Mouse (Mus musculus) heart, embryonic 13.5 days (tissue): ENCODE results near the gene Zfp383. TPM values are rescaled to one million over a fixed set of nuclear protein-coding genes. Genes with fewer than 3 reads are reported as not detected.
"Not testable (repeated sequence)": the region's sequence is repeated elsewhere in the genome, so short reads cannot be mapped to it uniquely, and the experiment has no call there.

ENCODE experiments used
- ATAC-seq: fragments of 200-750 bp; cut with Nextera tagmentation; 2 replicates; pipeline ENCODE4 v1.8.0; 2017; ENCODE audit warnings: moderate TSS enrichment; ENCODE audit not compliant: insufficient number of reproducible peaks, low FRiP score, low TSS enrichment; ENCODE audit errors: extremely low read depth
- H3K27ac ChIP-seq: fragments of 300-500 bp; sonication (generic); replicated peaks from 2 replicates; pipeline ENCODE4 v1.5.1; 2015; ENCODE audit warnings: moderate library complexity, mild to moderate bottlenecking, inconsistent platforms
- H3K27me3 ChIP-seq: fragments of 300-500 bp; sonication (generic); replicated peaks from 2 replicates; pipeline ENCODE4 v1.6.1; 2015; ENCODE audit warnings: mild to moderate bottlenecking, inconsistent platforms
- H3K36me3 ChIP-seq: fragments of 300-500 bp; sonication (generic); 2 replicates; pipeline ENCODE4 v1.6.1; 2015; ENCODE audit warnings: mild to moderate bottlenecking, inconsistent platforms
- H3K4me1 ChIP-seq: fragments of 300-500 bp; sonication (generic); 2 replicates; pipeline ENCODE4 v1.6.1; 2015; ENCODE audit warnings: inconsistent platforms
- H3K4me2 ChIP-seq: fragments of 300-500 bp; sonication (generic); 2 replicates; pipeline ENCODE4 v1.6.1; 2015; ENCODE audit warnings: inconsistent platforms, mild to moderate bottlenecking, moderate library complexity
- H3K4me3 ChIP-seq: fragments of 300-500 bp; sonication (generic); 2 replicates; pipeline ENCODE4 v1.5.1; 2015; ENCODE audit warnings: moderate library complexity, mild to moderate bottlenecking, inconsistent platforms
- H3K9ac ChIP-seq: fragments of 300-500 bp; sonication (generic); 2 replicates; pipeline ENCODE4 v1.6.1; 2015; ENCODE audit warnings: inconsistent platforms, mild to moderate bottlenecking, moderate library complexity
- H3K9me3 ChIP-seq: fragments of 300-500 bp; sonication (generic); 2 replicates; pipeline ENCODE4 v1.6.1; 2016; ENCODE audit warnings: inconsistent platforms
- WGBS: fragments of 180-500 bp; shearing (Covaris S2); methylation state at CpG from one replicate; pipeline ENCODE4 v1.1.7; 2015; ENCODE audit warnings: mixed read lengths; 5-methylcytosine and 5-hydroxymethylcytosine counted together
- polyA plus RNA-seq: library from polyadenylated mRNA; unstranded; fragments of >200 nt; fragmentation: Nextera tagmentation; extraction: Ambion mirVana; gene quantifications from 2 replicates; pipeline ENCODE4 v1.2.1, GENCODE M21; 2015

Gene Zfp383
- 3.2 and 3.3 TPM in 2 replicates for polyA plus RNA-seq

- under 1% methylated on average over 33 of the region's 33 CpGs for WGBS
These were observed at the start of gene Zfp383 for GRCm38 (mm10) chr7:29908130-29908950. Gene Zfp383 (plus strand): TSS chr7:29908223.

GRCm38 (mm10) chr7:29859532-29860517, 48.2 kb upstream of the Zfp383 start, which contains the start of gene Zfp420:
Gene Zfp420 (plus strand): TSS chr7:29859979.
- Histone ChIP-seq H3K27ac (peak within 1 kb of the TSS; percentile 39; the same call in 1 of the 2 replicates), H3K4me1 (peaks cover 7% of the 10 kb centered on the region), H3K27me3 (no peaks in the 10 kb centered on the region), H3K36me3 (peaks cover 5% of the 10 kb centered on the region; the same call in 1 of the 2 replicates), H3K4me3 (peak within 1 kb of the TSS; percentile 72), H3K4me2 (peak within 1 kb of the TSS; percentile 89), H3K9me3 (no peaks in the 10 kb centered on the region), H3K9ac (peak within 1 kb of the TSS; percentile 85)
- 3% methylated on average over 32 of the region's 32 CpGs for WGBS
- peak; percentile 91 for ATAC-seq

More at GRCm38 (mm10) chr7:29908130-29908950, at the start of gene Zfp383:
- peak within 1 kb of the TSS; percentile 90 for H3K9ac ChIP-seq
- peaks cover 25% of the 10 kb centered on the region for H3K4me1 ChIP-seq
- H3K36me3 ChIP-seq: peaks cover 31% of the 10 kb centered on the region
- H3K4me2 ChIP-seq: peak within 1 kb of the TSS; percentile 82
- no peaks in the 10 kb centered on the region for H3K9me3 ChIP-seq
- peak; percentile 60; the same call in 1 of the 2 replicates for ATAC-seq
- H3K4me3 ChIP-seq: peak within 1 kb of the TSS; percentile 81
- peak within 1 kb of the TSS; percentile 98 for H3K27ac ChIP-seq
- H3K27me3 ChIP-seq: no peaks in the 10 kb centered on the region

GRCm38 (mm10) chr7:29861660-29862059, 46.4 kb upstream of the Zfp383 start:
- 85% methylated on average over 7 of the region's 7 CpGs for WGBS
- H3K4me1 ChIP-seq: peaks cover 7% of the 10 kb centered on the region
- no peak; the same call in 1 of the 2 replicates for ATAC-seq

DNA sequence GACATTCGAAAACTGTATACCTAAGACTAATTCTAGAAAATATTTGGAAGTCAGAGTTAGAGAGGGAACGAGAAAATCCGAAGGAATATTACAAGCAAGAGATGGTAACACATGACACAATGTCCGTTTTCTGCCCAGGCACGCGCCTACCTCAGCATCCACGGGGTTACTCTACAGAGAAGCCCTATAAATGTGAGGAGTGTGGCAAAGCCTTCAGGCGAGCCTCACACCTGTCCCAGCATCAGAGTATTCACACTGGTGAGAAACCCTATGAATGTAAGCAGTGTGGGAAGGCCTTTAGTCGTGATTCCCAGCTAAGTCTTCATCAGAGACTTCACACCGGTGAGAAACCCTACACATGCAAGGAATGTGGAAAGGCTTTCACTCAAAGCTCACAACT, 33.8 kb upstream of the Zfp383 start:
- no peak overlapping the region for H3K4me2 ChIP-seq
- H3K27ac ChIP-seq: no peak overlapping the region
- H3K4me3 ChIP-seq: no peak overlapping the region
- no peaks in the 10 kb centered on the region for H3K27me3 ChIP-seq
- peaks cover 58% of the 10 kb centered on the region for H3K9me3 ChIP-seq
- H3K4me1 ChIP-seq: no peaks in the 10 kb centered on the region
- peaks cover 61% of the 10 kb centered on the region for H3K36me3 ChIP-seq
- WGBS: 90% methylated on average over 10 of the region's 10 CpGs
- no peak overlapping the region for H3K9ac ChIP-seq
- no peak for ATAC-seq

More at GRCm38 (mm10) chr7:29861660-29862059, 46.4 kb upstream of the Zfp383 start:
- no peak overlapping the region for H3K9ac ChIP-seq
- H3K27me3 ChIP-seq: no peaks in the 10 kb centered on the region
- peaks cover 5% of the 10 kb centered on the region; the same call in 1 of the 2 replicates for H3K36me3 ChIP-seq
- no peak overlapping the region for H3K4me3 ChIP-seq
- no peak overlapping the region for H3K27ac ChIP-seq
- H3K4me2 ChIP-seq: no peak overlapping the region
- no peaks in the 10 kb centered on the region for H3K9me3 ChIP-seq

GRCm38 (mm10) chr7:29877561-29877960, 30.5 kb upstream of the Zfp383 start:
- H3K4me2 ChIP-seq, H3K27ac ChIP-seq, H3K27me3 ChIP-seq, H3K4me3 ChIP-seq, H3K4me1 ChIP-seq, H3K9ac ChIP-seq, ATAC-seq: not testable (repeated sequence)
- Histone ChIP-seq H3K36me3 (peaks cover 50% of the 10 kb centered on the region), H3K9me3 (peaks cover 41% of the 10 kb centered on the region)
- WGBS: 92% methylated on average over 9 of the region's 9 CpGs

DNA sequence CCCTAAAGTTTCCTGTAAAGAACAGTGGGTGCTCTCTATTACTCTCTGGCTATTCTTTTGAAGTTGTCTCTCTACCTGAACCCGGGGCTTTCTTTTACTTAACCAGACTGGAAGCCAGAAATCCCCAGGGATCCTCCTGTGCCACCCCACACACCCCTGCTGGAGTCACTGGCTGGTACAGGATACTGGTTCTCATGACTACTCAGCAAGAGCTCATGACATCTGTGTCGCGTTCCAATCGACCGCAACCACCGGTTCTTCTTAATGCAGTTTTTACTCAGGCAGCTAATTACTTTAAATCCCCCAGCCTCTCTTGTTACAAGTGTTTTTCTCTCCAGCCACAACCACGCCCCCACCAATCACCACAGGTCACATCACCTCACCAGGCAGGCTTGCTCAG, 28.0 kb upstream of the Zfp383 start:
- H3K27me3 ChIP-seq: no peaks in the 10 kb centered on the region
- no peak overlapping the region for H3K4me3 ChIP-seq
- no peak overlapping the region for H3K4me2 ChIP-seq
- H3K4me1 ChIP-seq: no peaks in the 10 kb centered on the region
- no peak overlapping the region for H3K27ac ChIP-seq
- H3K9ac ChIP-seq: no peak overlapping the region
- H3K9me3 ChIP-seq: peaks cover 43% of the 10 kb centered on the region
- H3K36me3 ChIP-seq: peaks cover 28% of the 10 kb centered on the region
- no peak for ATAC-seq
- 80% methylated on average over 7 of the region's 7 CpGs for WGBS

GRCm38 (mm10) chr7:29880916-29881315, 27.1 kb upstream of the Zfp383 start:
- H3K9me3 ChIP-seq: peaks cover 41% of the 10 kb centered on the region
- no peaks in the 10 kb centered on the region for H3K27me3 ChIP-seq
- no peak overlapping the region for H3K4me3 ChIP-seq
- no peaks in the 10 kb centered on the region for H3K4me1 ChIP-seq
- no peak overlapping the region for H3K9ac ChIP-seq
- no peak overlapping the region for H3K27ac ChIP-seq
- WGBS: 79% methylated on average over 7 of the region's 7 CpGs
- peaks cover 20% of the 10 kb centered on the region for H3K36me3 ChIP-seq
- H3K4me2 ChIP-seq: no peak overlapping the region
- ATAC-seq: no peak

DNA sequence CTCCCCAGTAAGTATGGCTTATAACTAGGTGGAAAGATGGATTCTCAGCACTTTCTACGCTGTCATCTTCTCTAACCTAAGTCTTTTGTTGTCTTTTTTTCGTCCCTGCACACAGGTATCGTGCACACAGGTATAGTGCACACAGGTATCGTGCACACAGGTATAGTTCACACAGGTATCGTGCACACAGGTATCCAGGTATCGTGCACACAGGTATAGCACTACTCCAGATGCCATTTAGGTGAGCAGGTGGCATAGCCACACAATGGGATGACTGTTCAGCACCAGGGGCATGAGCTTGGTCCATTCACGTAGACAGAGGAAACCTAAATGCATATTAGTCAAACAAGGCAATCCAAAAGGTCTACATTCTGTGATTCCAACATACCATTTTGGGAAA, 17.5 kb upstream of the Zfp383 start:
- Histone ChIP-seq H3K36me3 (peaks cover 57% of the 10 kb centered on the region), H3K4me3 (no peak overlapping the region)

GRCm38 (mm10) chr7:29892756-29893155, 15.3 kb upstream of the Zfp383 start:
- WGBS: 94% methylated on average over 4 of the region's 4 CpGs
- Histone ChIP-seq H3K4me3 (no peak overlapping the region), H3K27ac (no peak overlapping the region), H3K9me3 (peaks cover 60% of the 10 kb centered on the region), H3K36me3 (peaks cover 79% of the 10 kb centered on the region), H3K4me2 (no peak overlapping the region), H3K9ac (no peak overlapping the region), H3K4me1 (no peaks in the 10 kb centered on the region), H3K27me3 (no peaks in the 10 kb centered on the region)
- ATAC-seq: no peak

More for the DNA sequence above, 17.5 kb upstream of the Zfp383 start:
- H3K27ac ChIP-seq: no peak overlapping the region
- no peak overlapping the region for H3K4me2 ChIP-seq
- 91% methylated on average over 7 of the region's 7 CpGs for WGBS
- H3K9ac ChIP-seq: no peak overlapping the region
- no peaks in the 10 kb centered on the region for H3K4me1 ChIP-seq
- no peak for ATAC-seq
- H3K9me3 ChIP-seq: peaks cover 74% of the 10 kb centered on the region
- no peaks in the 10 kb centered on the region for H3K27me3 ChIP-seq

DNA sequence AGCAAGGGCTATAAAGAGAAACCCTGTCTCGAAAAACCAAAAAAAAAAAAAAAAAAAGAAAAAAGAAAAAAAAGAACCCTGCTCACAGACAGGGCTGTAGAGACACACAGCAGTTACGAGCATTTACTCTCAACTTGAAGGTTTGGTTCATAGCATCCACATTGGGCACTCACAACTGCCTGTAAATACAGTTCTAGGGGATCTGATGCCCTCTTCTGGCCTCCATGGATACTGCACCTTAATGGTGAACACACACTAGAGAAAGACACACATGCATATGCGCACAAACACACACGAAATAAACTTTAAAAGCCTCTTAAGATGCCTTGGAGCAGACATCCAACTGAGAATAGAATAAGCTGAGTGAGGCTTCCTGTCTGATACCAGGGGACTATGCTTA, 9.7 kb upstream of the Zfp383 start:
- WGBS: 90% methylated on average over 4 of the region's 4 CpGs
- Histone ChIP-seq H3K9ac (no peak overlapping the region), H3K36me3 (peaks cover 96% of the 10 kb centered on the region), H3K4me3 (no peak overlapping the region), H3K27me3 (no peaks in the 10 kb centered on the region), H3K9me3 (peaks cover 36% of the 10 kb centered on the region), H3K4me2 (no peak overlapping the region), H3K27ac (no peak overlapping the region), H3K4me1 (no peaks in the 10 kb centered on the region)
- ATAC-seq: no peak

GRCm38 (mm10) chr7:29904101-29904500, 3.9 kb upstream of the Zfp383 start:
- H3K4me3 ChIP-seq: no peak overlapping the region

More at GRCm38 (mm10) chr7:29904101-29904500, 3.9 kb upstream of the Zfp383 start:
- Histone ChIP-seq H3K27me3 (no peaks in the 10 kb centered on the region), H3K27ac (no peak overlapping the region), H3K4me1 (peaks cover 11% of the 10 kb centered on the region), H3K9ac (no peak overlapping the region), H3K36me3 (peaks cover 44% of the 10 kb centered on the region), H3K4me2 (no peak overlapping the region), H3K9me3 (no peaks in the 10 kb centered on the region)
- 91% methylated on average over 4 of the region's 4 CpGs for WGBS
- ATAC-seq: no peak
